Mouse (Mus musculus) stomach, postnatal 0 days (tissue): Measurements from ENCODE around the gene Fgf4.

Experiments
- CTCF ChIP-seq: IDR thresholded peaks from 2 replicates; pipeline ENCODE4 v1.5.1; 2016; ENCODE audit warnings: antibody characterized with exemption, low read depth, mild to moderate bottlenecking, moderate library complexity
- EP300 ChIP-seq: optimal IDR thresholded peaks from 2 replicates; pipeline ENCODE3; 2016; ENCODE audit warnings: antibody characterized with exemption

- TF ChIP-seq EP300 (no peak), CTCF (no peak)
Measured at GRCm38 (mm10) chr7:144864160-144864670, 17.0 kb downstream of the Fgf4 start.
